Mouse (Mus musculus): ENCODE measurements around the gene Ifnl2.
"Not testable (repeated sequence)": the region's sequence is repeated elsewhere in the genome, so short reads cannot be mapped to it uniquely, and the experiment has no call there.

Gene Ifnl2

GRCm38 (mm10) chr7:28510405-28510974 lies at the start of gene Ifnl2:
TSS of gene Ifnl2 (minus strand) at chr7:28510455.
- not testable (repeated sequence) for DNase-seq (ENCODE audit: low read depth, low spot score)

- DNase-seq (ENCODE audit: low read depth, low spot score): peak; percentile 65
Observed at GRCm38 (mm10) chr7:28558486-28558885, 48.2 kb upstream of the Ifnl2 start.

GRCm38 (mm10) chr7:28557708-28558107 lies 47.5 kb upstream of the Ifnl2 start:
- no peak for DNase-seq (ENCODE audit: low read depth, low spot score)

GRCm38 (mm10) chr7:28557069-28557468 lies 46.8 kb upstream of the Ifnl2 start:
- DNase-seq (ENCODE audit: low read depth, low spot score): no peak

- no peak for DNase-seq (ENCODE audit: low read depth, low spot score)
Observed at GRCm38 (mm10) chr7:28555939-28556535, 45.8 kb upstream of the Ifnl2 start.

- DNase-seq (ENCODE audit: low read depth, low spot score): no peak
Observed at GRCm38 (mm10) chr7:28553076-28553475, 42.8 kb upstream of the Ifnl2 start.

- DNase-seq (ENCODE audit: low read depth, low spot score): no peak
Observed at GRCm38 (mm10) chr7:28547628-28548027, 37.4 kb upstream of the Ifnl2 start.

GRCm38 (mm10) chr7:28547154-28547553 lies 36.9 kb upstream of the Ifnl2 start, which contains the start of gene Nccrp1:
TSS of gene Nccrp1 (minus strand) at chr7:28547254.
- DNase-seq (ENCODE audit: low read depth, low spot score): no peak

- no peak for DNase-seq (ENCODE audit: low read depth, low spot score)
Observed at GRCm38 (mm10) chr7:28546649-28547048, 36.4 kb upstream of the Ifnl2 start.

GRCm38 (mm10) chr7:28545891-28546210 lies 35.6 kb upstream of the Ifnl2 start:
- peak; percentile 22 for DNase-seq (ENCODE audit: low read depth, low spot score)

- DNase-seq (ENCODE audit: low read depth, low spot score): peak; percentile 23
Observed at GRCm38 (mm10) chr7:28545048-28545890, 35.0 kb upstream of the Ifnl2 start.

- no peak for DNase-seq (ENCODE audit: low read depth, low spot score)
Observed at GRCm38 (mm10) chr7:28544051-28544601, 33.9 kb upstream of the Ifnl2 start.

GRCm38 (mm10) chr7:28540526-28540925 lies 30.3 kb upstream of the Ifnl2 start, which contains the start of gene Sycn:
TSS of gene Sycn (plus strand) at chr7:28540885.
- no peak for DNase-seq (ENCODE audit: low read depth, low spot score)

GRCm38 (mm10) chr7:28538886-28539285 lies 28.6 kb upstream of the Ifnl2 start:
- DNase-seq (ENCODE audit: low read depth, low spot score): not testable (repeated sequence)

- DNase-seq (ENCODE audit: low read depth, low spot score): no peak
Observed at GRCm38 (mm10) chr7:28532005-28532404, 21.8 kb upstream of the Ifnl2 start.

GRCm38 (mm10) chr7:28527922-28528719 lies 17.9 kb upstream of the Ifnl2 start:
- DNase-seq (ENCODE audit: low read depth, low spot score): peak; percentile 53

GRCm38 (mm10) chr7:28522536-28522935 lies 12.3 kb upstream of the Ifnl2 start, which contains the start of gene Ifnl3:
TSS of gene Ifnl3 (plus strand) at chr7:28522836.
- not testable (repeated sequence) for DNase-seq (ENCODE audit: low read depth, low spot score)

- DNase-seq (ENCODE audit: low read depth, low spot score): no peak
Observed at GRCm38 (mm10) chr7:28511441-28511840, 1.2 kb upstream of the Ifnl2 start.

- DNase-seq (ENCODE audit: low read depth, low spot score): not testable (repeated sequence)
Observed at GRCm38 (mm10) chr7:28509121-28509520, 1.1 kb downstream of the Ifnl2 start.

GRCm38 (mm10) chr7:28505585-28505984 lies 4.7 kb downstream of the Ifnl2 start:
- peak; percentile 31 for DNase-seq (ENCODE audit: low read depth, low spot score)

GRCm38 (mm10) chr7:28495426-28495825 lies 14.8 kb downstream of the Ifnl2 start:
- no peak for DNase-seq (ENCODE audit: low read depth, low spot score)

All from 3T3-L1 (cell line).